Mouse (Mus musculus): ENCODE measurements around the gene 1700018F24Rik. TPM values are rescaled to one million over a fixed set of nuclear protein-coding genes. Genes with fewer than 3 reads are reported as not detected.

1700018F24Rik gene
- polyA plus RNA-seq, 1 experiment from 2014 or later = not detected

DNA sequence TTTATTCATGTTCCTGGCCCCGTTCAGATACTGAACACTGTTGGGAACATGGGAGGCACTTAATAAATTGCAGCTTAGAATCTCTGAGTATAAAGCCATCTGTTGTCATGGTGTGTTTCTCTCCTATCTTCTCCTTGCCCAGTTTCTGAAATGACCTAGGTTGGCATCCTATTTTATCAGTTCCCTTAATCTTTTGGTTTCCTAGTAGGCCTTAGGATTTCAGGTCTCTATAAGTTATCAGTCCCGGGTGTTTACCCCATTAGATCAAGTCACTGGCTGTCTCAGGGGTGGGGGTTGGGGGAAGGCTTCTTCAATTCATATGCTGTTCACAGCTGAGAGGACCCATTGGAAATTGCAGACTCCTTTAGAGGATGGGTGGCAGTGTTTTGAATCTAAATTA, 42.0 kb downstream of the 1700018F24Rik start:
- peak overlapping the region; percentile 85 for H3K4me2 ChIP-seq (replicated peaks)
- H3K9me3 ChIP-seq = no peaks in the 10 kb centered on the region
- H3K9ac ChIP-seq = peak overlapping the region; percentile 90; the same call in 1 of the 2 replicates
- WGBS = 76% methylated on average over 2 of the region's 2 CpGs
- ATAC-seq (ENCODE audit: low FRiP score, low read depth) = no peak
- H3K27ac ChIP-seq = no peak overlapping the region
- peaks cover 8% of the 10 kb centered on the region; the same call in 1 of the 2 replicates for H3K36me3 ChIP-seq
- peak overlapping the region; percentile 78 for H3K4me3 ChIP-seq
- H3K27me3 ChIP-seq (replicated peaks) = no peaks in the 10 kb centered on the region
- peaks cover 11% of the 10 kb centered on the region for H3K4me1 ChIP-seq

DNA sequence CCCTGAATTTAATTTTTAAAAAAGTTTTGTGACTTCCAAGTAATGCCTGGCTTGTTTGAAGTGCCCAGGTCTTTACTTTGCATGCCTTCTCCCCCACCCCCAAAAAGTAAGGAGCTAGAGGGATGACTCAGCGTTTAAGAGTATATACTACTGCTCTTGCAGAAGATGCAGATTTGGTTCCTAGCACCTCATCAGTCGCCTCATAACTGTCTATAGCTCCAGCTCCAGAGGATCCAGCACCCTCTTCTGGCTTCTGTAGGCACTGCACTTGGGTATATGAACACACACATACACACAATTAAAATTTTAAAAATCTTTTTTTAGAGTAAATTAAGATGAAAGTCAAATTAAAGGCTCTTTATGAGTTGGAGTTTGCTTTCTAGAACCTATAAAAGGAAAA, 45.4 kb downstream of the 1700018F24Rik start:
- Histone ChIP-seq H3K9me3 (no peaks in the 10 kb centered on the region), H3K4me1 (peaks cover 11% of the 10 kb centered on the region), H3K9ac (no peak overlapping the region), H3K27ac (no peak overlapping the region), H3K4me3 (no peak overlapping the region), H3K4me2 (replicated peaks) (no peak overlapping the region), H3K27me3 (replicated peaks) (no peaks in the 10 kb centered on the region), H3K36me3 (peaks cover 28% of the 10 kb centered on the region)
- 97% methylated on average over 2 of the region's 2 CpGs for WGBS
- no peak for ATAC-seq (ENCODE audit: low FRiP score, low read depth)

GRCm38 (mm10) chr5:145089878-145090277, 47.1 kb downstream of the 1700018F24Rik start:
- no peak overlapping the region for H3K9ac ChIP-seq
- no peak overlapping the region for H3K27ac ChIP-seq
- no peaks in the 10 kb centered on the region for H3K27me3 ChIP-seq (replicated peaks)
- H3K36me3 ChIP-seq = peaks cover 42% of the 10 kb centered on the region
- WGBS = 98% methylated on average over 3 of the region's 3 CpGs
- peaks cover 3% of the 10 kb centered on the region; the same call in 1 of the 2 replicates for H3K4me1 ChIP-seq
- no peak for ATAC-seq (ENCODE audit: low FRiP score, low read depth)
- H3K9me3 ChIP-seq = no peaks in the 10 kb centered on the region
- H3K4me3 ChIP-seq = no peak overlapping the region
- H3K4me2 ChIP-seq (replicated peaks) = no peak overlapping the region

Other genes starting within 250 kb of the 1700018F24Rik start
- 26.5 and 30.2 TPM in 2 replicates for gene Smurf1, start 77.1 kb upstream of the 1700018F24Rik start, polyA plus RNA-seq (2016; fragmentation: Nextera tagmentation; extraction: Ambion mirVana)
- gene Gm4871, start 10.2 kb upstream of the 1700018F24Rik start, polyA plus RNA-seq (2016; fragmentation: Nextera tagmentation; extraction: Ambion mirVana) = not detected in 2 replicates
- gene Arpc1a, start 40.8 kb downstream of the 1700018F24Rik start, polyA plus RNA-seq (2016; fragmentation: Nextera tagmentation; extraction: Ambion mirVana) = 196 and 198 TPM in 2 replicates
- not detected in 2 replicates for gene Kpna7, start 41.0 kb downstream of the 1700018F24Rik start, polyA plus RNA-seq (2016; fragmentation: Nextera tagmentation; extraction: Ambion mirVana)
- gene Arpc1b, start 71.2 kb downstream of the 1700018F24Rik start, polyA plus RNA-seq (2016; fragmentation: Nextera tagmentation; extraction: Ambion mirVana) = 94.4 and 101 TPM in 2 replicates
- 116 and 136 TPM in 2 replicates for gene Pdap1, start 97.2 kb downstream of the 1700018F24Rik start, polyA plus RNA-seq (2016; fragmentation: Nextera tagmentation; extraction: Ambion mirVana)
- gene Bud31, start 97.4 kb downstream of the 1700018F24Rik start, polyA plus RNA-seq (2016; fragmentation: Nextera tagmentation; extraction: Ambion mirVana) = 231 and 236 TPM in 2 replicates
- 20.5 and 21.8 TPM in 2 replicates for gene Ptcd1, start 124.1 kb downstream of the 1700018F24Rik start, polyA plus RNA-seq (2016; fragmentation: Nextera tagmentation; extraction: Ambion mirVana)
- 58.5 and 59.5 TPM in 2 replicates for gene Cpsf4, start 124.2 kb downstream of the 1700018F24Rik start, polyA plus RNA-seq (2016; fragmentation: Nextera tagmentation; extraction: Ambion mirVana)
- gene Atp5j2, start 149.1 kb downstream of the 1700018F24Rik start, polyA plus RNA-seq (2016; fragmentation: Nextera tagmentation; extraction: Ambion mirVana) = 538 and 555 TPM in 2 replicates
- gene Zkscan14, start 158.9 kb downstream of the 1700018F24Rik start, polyA plus RNA-seq (2016; fragmentation: Nextera tagmentation; extraction: Ambion mirVana) = 12.7 and 13.0 TPM in 2 replicates
- 17.5 and 19.2 TPM in 2 replicates for gene Zkscan5, start 161.6 kb downstream of the 1700018F24Rik start, polyA plus RNA-seq (2016; fragmentation: Nextera tagmentation; extraction: Ambion mirVana)
- gene Zfp655, start 188.7 kb downstream of the 1700018F24Rik start, polyA plus RNA-seq (2016; fragmentation: Nextera tagmentation; extraction: Ambion mirVana) = 39.7 and 41.7 TPM in 2 replicates
- gene Zscan25, start 237.5 kb downstream of the 1700018F24Rik start, polyA plus RNA-seq (2016; fragmentation: Nextera tagmentation; extraction: Ambion mirVana) = 0.57 and 0.91 TPM in 2 replicates

All from neural tube, embryonic 12.5 days (tissue).